Mouse (Mus musculus) adrenal gland, adult 18-20 months (tissue): Measurements from ENCODE around the gene Ywhag. TPM values are rescaled to one million over a fixed set of nuclear protein-coding genes. Genes with fewer than 3 reads are reported as not detected.
A peak's percentile ranks its signal among the peaks of the same experiment; 100 is the strongest.

Experiments used
- DNase-seq, 2 experiments: peaks; one replicate each; pipeline ENCODE4 v3.0.0; 2021 to 2022; ENCODE audit warnings: low spot score in 2 of 2
- total RNA-seq, 2 experiments: library from RNA; stranded (reverse); gene quantifications; 1 replicate in 1 of 2; 2 replicates in 1 of 2; pipeline ENCODE4 v1.2.3; 2021

The Ywhag gene
- total RNA-seq, 2 experiments from 2014 or later: 665 to 853 TPM

DNA sequence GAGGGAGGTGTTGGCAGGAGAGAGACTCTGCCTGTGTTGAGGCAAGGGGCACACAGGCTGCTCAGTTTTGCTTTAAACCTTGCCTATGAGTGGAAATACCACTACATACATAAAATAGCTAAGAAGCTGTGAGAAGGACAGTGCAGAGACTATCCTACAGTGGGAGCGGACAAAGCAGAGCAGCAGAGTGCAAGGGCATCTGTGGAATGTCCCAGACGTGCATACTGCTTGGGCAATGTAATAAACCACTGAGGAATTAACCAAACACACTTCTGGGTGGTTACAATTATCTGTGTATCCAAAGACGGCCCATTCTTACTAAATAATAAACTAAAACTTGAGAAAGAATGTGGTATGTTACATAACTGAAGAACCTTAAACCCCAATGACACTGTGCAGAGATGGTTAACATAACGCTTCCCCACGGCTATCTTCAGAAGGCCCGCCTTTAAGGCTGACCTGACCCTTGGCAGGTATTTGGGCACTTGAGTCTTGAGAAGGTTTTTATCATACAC, 18.3 kb downstream of the Ywhag start:
- no peak for DNase-seq

DNA sequence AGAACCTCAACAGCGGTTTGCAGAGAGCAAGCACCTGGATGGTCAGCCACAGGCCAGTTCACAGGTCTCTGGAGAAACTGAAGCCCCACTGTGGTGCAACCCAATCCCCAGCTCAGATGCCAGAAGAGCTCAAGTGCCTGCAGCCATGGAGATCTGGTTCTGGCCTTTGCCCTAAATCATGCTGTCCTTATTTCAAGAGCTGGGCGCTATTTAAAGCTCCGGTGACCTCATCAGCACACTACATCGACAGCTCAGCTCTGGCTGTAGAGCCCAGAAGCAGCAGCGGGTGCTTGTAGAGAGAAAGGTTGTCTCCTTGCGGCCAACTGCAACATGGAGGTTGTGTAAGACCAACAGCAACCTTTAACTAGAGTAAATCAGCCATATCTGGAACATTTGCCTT, 20.3 kb downstream of the Ywhag start:
- no peak for DNase-seq

DNA sequence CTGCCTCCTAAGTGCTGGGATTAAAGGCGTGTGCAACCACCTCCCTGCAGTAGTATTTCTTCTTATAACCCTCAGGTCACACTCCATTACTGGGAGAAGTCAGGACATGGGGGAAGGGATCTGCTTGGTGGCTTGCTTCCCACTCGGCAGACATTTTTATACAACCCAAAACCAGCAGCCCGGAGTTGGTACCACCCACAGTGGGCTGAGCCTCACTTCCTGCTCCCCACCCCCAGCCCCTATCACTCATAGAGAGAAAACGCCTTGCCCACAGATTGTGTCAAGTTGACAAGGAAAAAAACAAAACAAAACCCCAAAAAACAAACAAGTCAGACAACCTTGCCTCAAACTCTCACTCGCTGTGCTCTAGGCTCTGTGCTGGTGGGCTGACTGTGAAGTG, 21.2 kb downstream of the Ywhag start:
- DNase-seq: no peak

DNA sequence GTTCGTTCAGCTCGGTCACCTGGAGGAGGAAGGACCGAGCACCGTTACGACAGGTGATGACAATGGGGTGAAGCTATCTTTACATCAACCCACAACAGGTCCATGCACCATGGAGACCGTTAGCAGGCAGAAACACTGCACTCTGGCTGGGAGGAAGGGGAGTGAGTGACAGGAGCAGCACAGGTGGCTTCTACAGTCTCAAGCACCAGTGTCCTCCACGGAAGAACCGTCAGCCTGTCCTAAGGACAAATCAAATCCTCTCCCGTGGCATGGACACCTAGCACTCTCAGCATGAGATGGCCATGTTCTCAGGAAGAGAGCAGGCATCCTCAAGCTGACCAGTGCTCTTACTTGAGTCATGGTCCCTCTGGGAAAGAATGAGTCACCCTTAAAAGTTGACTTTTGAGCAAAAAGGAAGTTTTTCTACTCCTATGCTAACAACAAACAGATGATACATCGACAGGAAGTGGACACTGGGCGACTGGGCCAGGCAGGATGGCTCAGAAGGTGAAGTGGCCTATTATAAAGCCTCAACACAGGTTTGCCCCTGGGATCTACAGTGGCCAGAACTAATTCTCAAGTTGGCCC, 22.7 kb downstream of the Ywhag start:
- no peak for DNase-seq

DNA sequence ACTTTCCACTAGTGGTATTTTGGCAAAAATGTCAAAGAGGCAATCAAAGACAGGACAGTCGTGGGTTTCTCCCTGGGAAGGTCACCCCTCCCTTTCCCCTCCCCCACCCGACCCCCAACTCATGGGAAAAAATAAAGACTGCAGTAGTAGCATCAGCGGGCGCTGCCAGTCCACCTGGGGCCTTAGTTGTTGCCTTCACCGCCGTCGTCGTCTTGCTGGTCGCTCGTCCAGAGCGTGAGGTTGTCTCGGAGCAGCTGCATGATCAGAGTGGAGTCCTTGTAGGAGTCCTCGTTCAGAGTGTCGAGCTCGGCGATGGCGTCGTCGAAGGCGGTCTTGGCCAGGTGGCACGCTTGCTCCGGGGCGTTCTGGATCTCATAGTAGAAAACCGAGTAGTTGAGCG, 23.6 kb downstream of the Ywhag start:
- no peak for DNase-seq

DNA sequence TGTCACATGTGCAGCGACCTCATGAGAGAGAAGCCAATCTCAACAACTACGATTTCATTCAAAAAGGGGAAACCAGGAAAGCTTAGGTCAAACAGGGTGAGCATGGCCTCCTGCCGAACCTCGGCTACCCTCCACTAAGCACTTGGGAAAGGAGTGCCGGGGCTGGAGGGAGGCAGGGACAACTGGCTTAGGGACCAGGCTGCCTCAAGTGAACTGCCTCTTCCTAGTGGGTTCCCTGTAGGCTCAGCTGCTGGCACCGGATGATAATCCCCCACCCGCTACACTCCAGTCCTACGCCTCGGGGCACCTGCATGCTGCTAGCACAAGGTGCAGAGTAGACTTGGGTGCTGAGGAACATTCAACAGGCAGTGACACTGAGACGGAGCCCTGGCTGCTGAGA, 24.8 kb downstream of the Ywhag start:
- no peak for DNase-seq

DNA sequence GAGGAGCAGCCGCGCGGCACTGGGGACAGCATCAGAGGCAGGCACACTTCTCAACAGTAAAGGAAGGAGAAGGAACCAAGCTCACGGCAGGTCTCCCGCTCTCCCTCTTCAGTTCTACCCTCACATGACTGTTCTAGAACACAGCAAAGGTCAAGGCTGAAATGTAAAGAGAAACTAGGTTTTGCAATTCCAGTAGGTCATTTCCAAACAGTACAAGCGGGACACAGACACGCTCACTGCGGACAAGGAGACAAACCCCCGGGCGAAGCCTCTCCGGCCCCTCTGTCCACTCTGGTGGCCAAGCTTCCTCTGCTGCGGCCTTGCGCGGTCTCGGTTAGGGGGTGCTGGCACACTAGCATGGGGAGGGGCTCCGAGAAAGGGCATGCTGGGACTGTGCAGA, 25.4 kb downstream of the Ywhag start:
- no peak for DNase-seq

DNA sequence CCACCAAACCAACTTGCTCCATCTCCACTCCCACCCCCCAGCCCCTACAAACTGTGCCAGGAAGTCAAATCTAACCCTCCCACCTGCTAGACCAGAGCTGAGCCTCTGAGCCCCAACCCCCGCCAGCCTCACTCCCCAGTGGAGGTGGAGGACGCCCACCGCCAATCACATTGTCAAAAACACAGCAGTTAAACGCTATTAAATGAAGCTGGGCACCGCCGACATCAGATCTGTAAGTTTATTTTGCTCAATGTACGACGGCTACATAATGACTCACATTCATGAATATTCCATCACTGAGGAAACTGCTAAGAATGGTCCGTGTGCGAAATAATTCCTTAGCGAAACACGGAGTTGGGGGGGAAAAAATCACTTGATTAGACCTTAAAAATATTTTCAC, 26.2 kb downstream of the Ywhag start:
- no peak for DNase-seq

DNA sequence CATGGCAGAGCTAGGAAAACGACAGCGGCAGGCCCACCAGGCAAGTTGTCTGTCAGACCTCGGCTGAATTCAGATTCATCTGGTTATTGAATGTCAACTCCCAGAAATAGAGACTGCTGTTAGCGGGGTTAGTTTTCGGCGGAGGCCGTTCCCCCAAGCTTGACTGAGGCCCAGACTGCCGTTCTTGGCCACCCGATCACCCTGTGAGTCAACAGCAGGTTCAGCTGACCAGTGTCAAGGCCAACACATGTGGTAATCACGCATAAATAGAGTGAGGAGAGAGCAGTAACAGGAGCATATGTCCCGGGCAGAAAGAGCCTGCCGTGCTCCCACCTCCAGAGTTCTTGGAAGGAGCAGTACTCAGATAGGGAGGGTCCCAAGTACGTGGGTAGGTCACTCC, 27.2 kb downstream of the Ywhag start:
- peak; percentile 44 to 55 for DNase-seq

DNA sequence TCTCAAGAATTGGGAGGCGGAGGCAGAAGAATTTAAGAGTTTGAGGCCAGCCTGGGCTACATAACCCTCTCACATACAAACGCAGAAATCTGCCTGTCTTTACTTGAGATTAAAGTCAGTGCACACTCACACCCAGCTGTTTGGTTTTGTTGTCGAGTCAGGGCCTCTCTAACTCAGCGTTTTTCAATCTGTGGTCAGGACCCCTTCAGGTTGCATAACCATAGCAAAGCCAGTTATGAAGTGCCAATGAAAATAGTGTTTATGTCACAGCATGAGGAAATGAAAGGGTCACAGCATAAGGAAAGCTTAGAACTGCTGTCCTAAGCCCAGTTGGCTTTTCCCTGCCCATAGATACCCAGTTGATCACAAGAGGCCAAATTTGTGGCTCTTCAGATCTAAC, 27.6 kb downstream of the Ywhag start:
- DNase-seq: no peak

DNA sequence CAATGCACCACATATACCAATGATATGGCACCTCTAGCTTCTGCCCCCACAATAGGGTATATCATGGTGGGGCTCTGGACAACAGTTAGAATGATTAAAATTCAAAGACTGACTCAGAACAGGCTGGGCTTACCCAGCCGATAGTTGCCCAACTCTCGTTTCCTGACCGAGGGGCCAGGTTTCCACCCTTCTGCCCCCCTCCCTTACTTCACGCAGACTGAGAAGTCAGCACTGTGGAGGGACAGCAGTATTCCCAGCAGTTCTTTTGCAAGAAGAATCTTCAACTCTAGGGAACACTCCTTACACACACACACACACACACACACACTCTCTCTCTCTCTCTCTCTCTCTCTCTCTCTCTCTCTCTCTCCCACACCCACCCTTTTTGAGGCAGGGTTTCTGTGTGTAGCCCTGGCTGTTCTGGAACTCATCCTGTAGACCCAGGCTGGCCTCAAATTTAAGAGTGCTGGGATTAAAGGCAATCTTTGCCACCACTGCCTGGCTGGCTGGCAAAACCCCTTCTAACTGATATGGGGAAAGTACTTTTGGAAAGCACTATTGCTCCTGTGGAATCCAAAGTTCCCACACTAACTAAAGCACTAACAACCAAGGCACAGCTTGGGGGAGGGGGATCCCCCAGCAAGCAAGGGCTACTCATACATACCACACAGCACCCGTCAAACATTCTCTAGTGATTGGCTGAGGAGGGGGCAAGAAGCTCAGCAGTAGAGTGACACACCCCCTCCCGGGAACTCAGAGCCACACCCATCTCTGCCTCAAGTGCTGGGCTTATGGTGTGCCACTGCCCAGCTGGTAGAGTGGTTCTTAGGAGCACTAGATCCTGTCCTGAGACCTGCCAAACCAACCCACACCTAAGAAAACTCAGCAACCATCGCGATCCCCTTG, 28.8 kb downstream of the Ywhag start:
- DNase-seq: no peak

DNA sequence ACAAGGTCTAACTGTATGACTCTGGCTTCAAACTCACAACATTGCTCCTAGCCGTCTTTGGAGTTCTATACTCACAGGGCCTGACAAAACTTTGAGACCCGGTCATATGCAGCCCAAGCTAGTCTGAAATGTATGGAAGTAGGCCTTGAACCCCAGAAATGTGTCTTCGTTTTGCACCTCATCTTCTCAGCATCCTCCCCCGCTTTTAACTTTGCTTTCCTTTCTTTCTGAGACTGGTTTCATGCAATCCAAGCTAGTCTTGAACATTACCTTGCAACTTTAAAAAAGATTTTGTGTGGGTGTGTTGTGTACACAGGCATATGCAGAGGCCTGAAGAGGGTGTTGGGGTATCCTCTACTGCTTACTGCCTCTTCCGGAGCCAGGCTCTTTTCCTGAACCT, 30.2 kb downstream of the Ywhag start:
- DNase-seq: no peak

DNA sequence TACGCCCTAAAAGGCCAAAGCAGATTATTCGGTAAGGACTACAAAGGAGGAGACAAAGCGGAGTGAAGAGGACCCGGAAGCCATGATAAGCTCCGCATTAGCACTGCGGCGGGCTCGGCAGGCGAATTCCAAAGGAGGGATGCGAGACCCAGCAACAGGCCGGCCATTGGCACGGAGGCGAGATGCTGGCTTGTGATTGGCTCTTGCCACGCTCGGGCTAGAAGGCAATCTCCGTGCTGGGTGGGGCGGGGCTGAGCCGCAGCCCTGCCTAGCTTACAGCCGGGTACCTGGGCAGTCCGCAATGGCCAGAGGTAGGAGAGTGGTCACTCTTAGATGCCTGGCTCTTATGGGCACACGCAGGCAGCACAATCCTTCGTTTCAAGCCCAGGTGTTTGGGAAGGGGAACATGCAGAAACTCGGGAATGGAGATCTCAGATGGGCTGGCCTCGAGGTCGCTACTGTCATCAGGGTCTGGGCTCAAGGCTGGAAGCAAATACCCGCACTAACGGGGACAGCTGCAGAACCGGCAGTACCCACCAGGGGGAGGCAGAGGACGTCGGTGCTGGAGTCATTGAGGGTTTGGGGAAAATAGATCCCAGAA, 30.8 kb downstream of the Ywhag start:
- DNase-seq: peak; percentile 97 to 98

DNA sequence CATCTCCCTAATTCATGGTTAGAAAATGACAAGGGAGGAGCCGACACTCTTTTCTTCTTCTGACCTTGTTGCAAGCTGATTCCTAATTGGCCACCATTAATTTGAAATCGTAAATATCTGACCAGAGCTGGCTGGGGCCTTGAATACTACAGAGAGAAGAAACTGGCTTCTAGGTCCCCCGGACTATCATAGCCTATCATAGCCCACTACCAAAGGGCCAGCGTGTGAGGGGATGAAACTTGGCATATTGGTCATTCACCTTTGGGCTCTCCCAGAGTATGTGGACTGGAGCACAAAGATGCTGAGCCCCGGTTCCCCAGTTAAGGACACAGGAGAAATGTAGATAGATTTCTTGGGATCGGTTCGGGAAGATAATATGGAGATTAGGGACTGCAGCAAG, 31.4 kb downstream of the Ywhag start:
- DNase-seq: no peak

DNA sequence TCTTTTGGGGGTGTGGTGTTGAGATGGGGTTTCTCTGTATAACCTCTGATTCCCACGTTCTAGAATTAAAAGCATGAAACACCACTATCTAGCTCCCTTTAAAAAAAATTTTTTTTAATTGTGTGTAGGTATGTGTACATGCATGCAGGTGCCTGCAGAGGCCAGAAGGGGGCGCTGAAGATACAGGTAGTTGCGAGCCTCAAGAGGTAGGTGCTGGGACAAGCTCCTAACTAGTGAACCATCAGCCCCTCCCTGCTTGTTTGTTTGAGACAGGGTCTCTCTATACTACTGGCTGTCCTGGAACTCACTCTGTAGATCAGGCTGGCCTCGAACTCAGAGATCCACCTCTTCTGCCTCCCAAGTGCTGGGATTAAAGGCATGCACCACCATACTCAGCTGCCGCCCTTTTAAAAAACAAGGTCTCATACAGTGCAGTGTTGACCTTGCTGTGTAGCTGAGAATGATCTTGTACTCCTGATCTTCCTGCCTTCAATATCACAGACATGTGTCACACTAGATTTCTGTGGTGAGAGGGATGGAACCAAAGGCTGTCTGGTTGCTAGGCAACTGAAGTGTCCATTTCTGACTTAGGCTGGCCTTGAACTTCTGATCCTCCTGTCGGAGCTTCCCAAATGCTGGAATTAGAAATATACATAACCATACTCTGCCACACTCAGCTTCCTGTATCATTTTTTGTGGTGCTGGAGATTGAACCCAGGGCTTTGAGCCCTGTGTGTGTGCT, 32.9 kb downstream of the Ywhag start:
- no peak for DNase-seq

DNA sequence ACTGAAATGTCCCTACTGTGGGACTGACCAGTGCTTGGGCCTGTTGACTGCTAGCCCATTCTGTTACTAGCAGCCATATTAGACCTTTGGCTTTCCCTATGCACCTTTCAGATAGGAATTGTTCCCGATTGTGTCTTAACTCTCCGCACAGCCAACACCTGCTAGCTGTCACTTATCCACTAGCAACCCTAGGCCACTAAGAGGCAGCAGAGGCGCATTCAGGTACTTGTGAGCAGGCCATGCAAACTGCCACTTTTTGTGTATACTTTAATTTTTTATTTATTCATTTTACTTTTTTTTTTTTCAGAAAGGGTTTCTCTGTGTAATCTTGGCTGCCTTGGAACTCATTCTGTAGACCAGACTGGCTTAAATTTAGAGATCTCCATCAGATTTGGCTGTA, 33.7 kb downstream of the Ywhag start:
- no peak for DNase-seq

DNA sequence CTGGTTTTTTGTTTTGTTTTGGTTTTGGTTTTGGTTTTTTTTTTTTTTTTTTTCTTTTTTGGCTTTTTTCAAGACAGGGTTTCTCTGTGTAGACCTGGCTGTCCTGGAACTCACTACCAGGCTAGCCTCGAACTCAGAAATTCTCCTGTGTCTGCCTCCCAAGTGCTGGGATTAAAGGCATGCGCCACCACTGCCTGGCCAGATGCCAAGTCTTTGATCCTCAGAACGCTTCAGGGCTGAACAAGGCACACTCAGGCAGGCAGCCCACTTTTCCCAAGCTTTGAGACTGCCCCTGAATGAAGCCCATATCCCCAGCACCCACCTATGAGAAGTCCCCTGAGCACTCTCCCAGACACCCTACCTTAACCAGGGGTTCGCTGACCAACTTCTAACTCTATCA, 34.6 kb downstream of the Ywhag start:
- DNase-seq: no peak

DNA sequence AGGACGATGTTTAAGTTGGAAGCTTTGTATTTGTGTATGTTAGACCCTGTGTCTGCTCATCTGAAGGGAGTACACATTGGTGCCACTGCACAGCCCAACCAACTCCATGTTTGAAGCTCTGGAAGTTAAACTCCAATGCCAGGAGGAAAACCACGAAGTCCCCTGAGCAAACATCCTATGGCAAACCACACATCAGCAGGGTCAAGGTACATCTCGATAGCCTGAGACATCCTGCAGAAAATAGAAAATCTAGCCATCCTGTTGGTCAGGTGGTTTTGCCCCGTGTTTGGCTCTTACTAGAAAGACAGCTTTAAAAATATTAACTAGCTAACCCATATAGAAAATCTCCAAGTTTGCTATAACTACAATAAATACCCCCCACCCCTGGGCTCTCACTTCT, 35.4 kb downstream of the Ywhag start:
- DNase-seq: no peak

DNA sequence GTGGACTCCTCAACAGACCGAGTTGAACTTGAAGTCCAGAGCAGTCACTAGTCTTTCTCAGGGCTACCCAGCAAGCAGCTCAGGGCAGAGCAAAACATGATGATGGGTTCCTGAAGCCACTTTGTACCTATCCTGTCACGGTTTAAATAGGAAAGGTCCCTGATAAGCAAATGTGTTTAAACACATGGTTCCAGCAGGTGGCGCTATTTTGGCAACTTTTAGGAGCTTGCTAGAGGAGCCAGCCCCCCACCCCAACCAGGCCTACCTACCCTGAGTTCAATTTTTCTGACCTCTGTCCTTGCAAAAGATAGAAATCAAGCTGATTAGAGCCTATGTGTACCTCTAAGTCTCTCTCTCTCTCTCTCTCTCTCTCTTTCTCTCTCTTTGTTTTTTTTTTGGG, 36.4 kb downstream of the Ywhag start:
- DNase-seq: peak in 1 of 2 experiments; percentile 54

DNA sequence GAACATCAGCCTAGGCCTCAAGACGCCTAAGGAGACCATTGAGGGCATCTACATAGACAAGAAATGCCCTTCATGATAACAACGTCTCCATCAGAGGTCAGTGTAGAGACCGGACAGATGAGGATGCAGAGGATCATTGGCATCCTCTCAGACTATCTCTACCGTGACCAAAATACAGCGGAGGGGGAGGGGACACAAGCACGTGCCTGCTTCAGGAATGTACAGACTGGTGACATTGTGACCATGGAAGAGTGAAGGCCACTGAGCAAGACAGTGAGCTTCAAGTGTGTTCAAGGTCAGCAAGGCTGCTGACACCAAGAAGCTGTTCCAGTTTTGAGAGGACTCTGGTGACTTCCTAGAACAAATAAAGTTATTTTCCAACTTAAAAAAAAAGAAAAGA, 39.5 kb downstream of the Ywhag start:
- DNase-seq: no peak

DNA sequence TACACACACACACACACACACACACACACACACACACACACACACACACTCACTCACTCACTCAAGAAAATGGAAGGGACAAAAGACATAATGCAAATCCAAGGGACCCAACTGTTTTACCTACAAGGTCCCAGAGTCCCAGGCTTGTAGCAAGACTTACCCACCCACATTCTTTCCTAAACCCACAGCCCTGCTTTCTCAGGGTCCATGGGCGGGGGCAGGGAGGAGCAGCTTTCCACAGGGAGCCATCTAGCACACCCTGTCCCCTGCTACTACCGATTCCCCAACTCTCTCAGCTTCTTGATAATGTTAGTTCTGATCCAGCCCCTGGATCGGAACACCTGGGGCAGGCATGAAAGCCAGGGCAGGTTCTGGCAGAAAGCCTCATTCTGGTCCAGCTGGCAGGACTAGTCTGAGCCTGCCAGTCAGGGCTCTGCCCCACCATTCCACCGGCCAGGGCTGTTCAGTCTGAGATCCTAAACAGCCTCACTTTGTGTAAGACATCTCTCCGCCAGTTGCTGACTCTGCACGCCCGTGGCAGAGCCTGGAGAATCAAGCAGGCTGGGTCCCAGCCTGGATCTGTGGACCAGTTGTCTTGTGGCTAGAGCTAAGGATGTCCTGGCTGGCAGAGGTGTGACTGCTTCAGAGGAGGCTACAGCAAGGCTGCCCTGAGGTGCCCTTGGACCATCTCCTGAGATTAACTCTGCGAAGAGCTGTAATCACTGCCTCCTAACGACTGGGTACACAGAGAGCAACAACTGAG, 41.6 kb downstream of the Ywhag start:
- DNase-seq: no peak
